Mouse (Mus musculus) lung, embryonic 14.5 days (tissue): Measurements from ENCODE around the gene Plcd1. TPM values are rescaled to one million over a fixed set of nuclear protein-coding genes. Genes with fewer than 3 reads are reported as not detected.

ENCODE experiments used
- ATAC-seq: fragments of 200-750 bp; cut with Nextera tagmentation; 2 replicates; pipeline ENCODE4 v1.8.0; 2017; ENCODE audit warnings: mild to moderate bottlenecking, moderate TSS enrichment, moderate library complexity; ENCODE audit not compliant: insufficient read depth
- DNase-seq: peaks from one replicate; pipeline ENCODE4 v3.0.0-alpha.2; 2015
- H3K27ac ChIP-seq: fragments of 300-500 bp; sonication (generic); 2 replicates; pipeline ENCODE4 v1.5.1; 2014; ENCODE audit warnings: low read depth, mild to moderate bottlenecking, moderate library complexity
- H3K27me3 ChIP-seq: fragments of 300-500 bp; sonication (generic); 2 replicates; pipeline ENCODE4 v1.6.1; 2014; ENCODE audit warnings: low read length, control low read depth; ENCODE audit not compliant: insufficient read depth
- H3K36me3 ChIP-seq: fragments of 300-500 bp; sonication (generic); 2 replicates; pipeline ENCODE4 v1.6.1; 2014; ENCODE audit warnings: control low read depth; ENCODE audit not compliant: insufficient read depth
- H3K4me1 ChIP-seq: fragments of 300-500 bp; sonication (generic); 2 replicates; pipeline ENCODE4 v1.6.1; 2014; ENCODE audit warnings: antibody characterized with exemption, control low read depth; ENCODE audit not compliant: insufficient read depth
- H3K4me2 ChIP-seq: fragments of 300-500 bp; sonication (generic); 2 replicates; pipeline ENCODE4 v1.6.1; 2014; ENCODE audit warnings: mild to moderate bottlenecking
- H3K4me3 ChIP-seq: fragments of 300-500 bp; sonication (generic); 2 replicates; pipeline ENCODE4 v1.5.1; 2014; ENCODE audit warnings: low read depth, low read length
- H3K9ac ChIP-seq: fragments of 300-500 bp; sonication (generic); 2 replicates; pipeline ENCODE4 v1.6.1; 2014
- H3K9me3 ChIP-seq: fragments of 300-500 bp; sonication (generic); 2 replicates; pipeline ENCODE4 v1.6.1; 2016; ENCODE audit warnings: low read depth, low read length, control low read depth
- CTCF ChIP-seq: IDR thresholded peaks from 2 replicates; pipeline ENCODE4 v1.5.1; 2016; ENCODE audit warnings: antibody characterized with exemption, low read depth
- WGBS: fragments of 180-500 bp; shearing (Covaris S2); extraction: QIAGEN DNeasy Blood & Tissue Kit; methylation state at CpG from one replicate; pipeline ENCODE4 v1.1.7; 2014; 5-methylcytosine and 5-hydroxymethylcytosine counted together
- polyA plus RNA-seq: library from polyadenylated mRNA; unstranded; fragments of >200 nt; fragmentation: Nextera tagmentation; extraction: Ambion mirVana; gene quantifications from 2 replicates; pipeline ENCODE4 v1.2.1, GENCODE M21; 2014

The Plcd1 gene
- polyA plus RNA-seq, 1 experiment from 2014 or later = 14.9 TPM

- H3K27me3 ChIP-seq = peaks cover 16% of the 10 kb centered on the region; the same call in 1 of the 2 replicates
- no peak for ATAC-seq
- no peak overlapping the region for H3K4me3 ChIP-seq
- H3K4me2 ChIP-seq = no peak overlapping the region
- no peaks in the 10 kb centered on the region for H3K9me3 ChIP-seq
- H3K27ac ChIP-seq = no peak overlapping the region
- DNase-seq = no peak
- 87% methylated on average over 5 of the region's 5 CpGs for WGBS
- no peak for TF ChIP-seq CTCF
- no peaks in the 10 kb centered on the region for H3K36me3 ChIP-seq
- H3K9ac ChIP-seq = no peak overlapping the region
- peaks cover 20% of the 10 kb centered on the region for H3K4me1 ChIP-seq
Measured at GRCm38 (mm10) chr9:119090462-119090861, 2.8 kb downstream of the Plcd1 start.

GRCm38 (mm10) chr9:119089437-119089836 is 3.9 kb downstream of the Plcd1 start:
- no peak for DNase-seq
- Histone ChIP-seq H3K27ac (no peak overlapping the region), H3K36me3 (no peaks in the 10 kb centered on the region), H3K9ac (no peak overlapping the region), H3K27me3 (peaks cover 16% of the 10 kb centered on the region; the same call in 1 of the 2 replicates), H3K4me3 (no peak overlapping the region), H3K9me3 (no peaks in the 10 kb centered on the region), H3K4me2 (no peak overlapping the region), H3K4me1 (peaks cover 18% of the 10 kb centered on the region)
- TF ChIP-seq CTCF = no peak
- no peak for ATAC-seq
- 67% methylated on average over 7 of the region's 7 CpGs for WGBS

DNA sequence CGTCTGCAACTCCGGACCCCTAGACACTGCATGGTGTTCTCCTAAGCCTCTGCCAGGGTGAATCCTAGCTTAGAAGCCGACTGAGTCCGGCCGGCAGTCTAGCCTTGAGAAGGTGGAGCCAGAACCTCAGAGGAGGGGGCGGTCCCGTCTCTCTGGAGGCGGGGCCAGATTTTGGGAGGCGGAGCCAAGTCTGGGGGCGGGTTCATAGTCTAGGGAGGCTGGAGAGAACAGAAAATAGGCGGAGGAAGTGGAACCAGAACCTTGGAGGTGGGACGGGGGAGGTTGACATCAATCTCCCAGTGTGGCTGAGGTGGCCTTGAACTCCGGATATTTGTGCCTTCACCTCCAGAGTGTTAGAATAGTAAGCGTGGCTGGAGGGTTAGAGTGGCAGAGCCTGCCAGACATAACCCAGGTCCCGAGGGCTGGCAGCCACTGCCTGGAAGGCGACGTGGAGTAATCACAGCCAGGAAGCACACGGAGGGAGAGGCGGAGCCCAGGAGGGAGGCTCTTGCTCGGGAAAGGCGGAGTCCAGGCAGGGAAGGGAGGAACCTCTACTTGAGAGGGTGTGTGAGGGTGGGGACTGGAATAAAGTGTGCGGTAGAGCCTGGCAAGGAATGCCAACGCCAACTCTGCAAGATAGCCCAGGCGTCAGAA is 5.0 kb downstream of the Plcd1 start:
- Histone ChIP-seq H3K9ac (peak overlapping the region; percentile 25; the same call in 1 of the 2 replicates), H3K4me3 (peak overlapping the region; percentile 43), H3K27me3 (peaks cover 16% of the 10 kb centered on the region; the same call in 1 of the 2 replicates), H3K36me3 (0 out of 2 replicates have a peak, but pooled peaks cover 3% of the 10 kb centered on the region), H3K27ac (peak overlapping the region; percentile 82), H3K4me2 (peak overlapping the region; percentile 69), H3K4me1 (peaks cover 10% of the 10 kb centered on the region; the same call in 1 of the 2 replicates), H3K9me3 (no peaks in the 10 kb centered on the region)
- ATAC-seq (peak; percentile 90), DNase-seq (peak; percentile 95)
- under 1% methylated on average over 24 of the region's 24 CpGs for WGBS
- no peak for TF ChIP-seq CTCF

DNA sequence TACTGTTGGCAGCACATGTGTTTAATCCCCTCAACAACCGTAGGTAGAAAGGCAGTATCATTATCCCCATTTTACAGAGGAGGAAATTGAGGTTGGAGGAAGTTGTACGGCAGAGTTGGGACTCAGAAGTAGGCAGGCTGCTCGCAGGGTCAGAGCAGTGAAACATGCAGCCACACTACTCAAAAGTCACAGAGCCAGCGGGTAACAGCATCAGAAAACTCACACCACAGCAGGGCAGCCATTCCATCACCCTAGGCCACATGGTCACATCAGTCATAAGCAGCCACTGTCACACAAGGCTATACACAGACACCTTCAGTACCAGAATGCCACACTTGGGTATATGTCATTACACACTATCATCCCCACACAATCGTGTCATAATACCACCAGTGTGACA is 6.0 kb downstream of the Plcd1 start:
- no peaks in the 10 kb centered on the region for H3K9me3 ChIP-seq
- TF ChIP-seq CTCF = no peak
- peaks cover 9% of the 10 kb centered on the region; the same call in 1 of the 2 replicates for H3K4me1 ChIP-seq
- no peak overlapping the region for H3K9ac ChIP-seq
- no peak overlapping the region for H3K27ac ChIP-seq
- ATAC-seq (no peak; the same call in 1 of the 2 replicates), DNase-seq (no peak)
- H3K36me3 ChIP-seq = 0 out of 2 replicates have a peak, but pooled peaks cover 3% of the 10 kb centered on the region
- H3K27me3 ChIP-seq = peaks cover 10% of the 10 kb centered on the region; the same call in 1 of the 2 replicates
- 80% methylated on average over 5 of the region's 5 CpGs for whole genome bisulfite sequencing
- H3K4me3 ChIP-seq = no peak overlapping the region; the same call in 1 of the 2 replicates
- peak overlapping the region; percentile 69 for H3K4me2 ChIP-seq

DNA sequence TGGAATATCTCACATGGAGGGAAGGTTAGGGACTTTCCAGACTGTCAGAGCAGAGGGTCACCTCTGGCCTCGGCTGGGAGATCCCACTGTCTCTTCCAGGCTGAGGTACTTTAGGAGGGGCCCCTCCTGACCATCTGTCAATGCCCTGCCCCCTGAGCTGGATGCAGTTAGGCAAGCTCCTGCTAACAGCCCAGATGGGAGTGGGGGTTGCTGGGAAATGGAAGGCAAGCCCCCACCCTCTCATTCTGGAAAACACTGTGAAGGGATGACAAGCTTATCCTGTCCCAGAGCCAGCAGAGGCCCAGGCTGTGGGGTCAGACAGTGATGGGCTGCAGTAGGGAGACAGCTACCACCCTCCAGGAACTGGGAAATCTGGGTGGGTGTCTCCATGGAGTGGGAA is 6.9 kb downstream of the Plcd1 start:
- Histone ChIP-seq H3K36me3 (0 out of 2 replicates have a peak, but pooled peaks cover 3% of the 10 kb centered on the region), H3K4me1 (peaks cover 10% of the 10 kb centered on the region; the same call in 1 of the 2 replicates), H3K4me3 (no peak overlapping the region), H3K27ac (no peak overlapping the region), H3K9me3 (no peaks in the 10 kb centered on the region), H3K4me2 (no peak overlapping the region), H3K9ac (no peak overlapping the region), H3K27me3 (0 out of 2 replicates have a peak, but pooled peaks cover 1% of the 10 kb centered on the region)
- DNase-seq = no peak
- no peak for TF ChIP-seq CTCF
- 24% methylated on average over 1 of the region's 1 CpGs for WGBS
- no peak for ATAC-seq

GRCm38 (mm10) chr9:119083966-119084365 is 9.3 kb downstream of the Plcd1 start:
- peaks cover 10% of the 10 kb centered on the region; the same call in 1 of the 2 replicates for H3K4me1 ChIP-seq

More at GRCm38 (mm10) chr9:119083966-119084365, 9.3 kb downstream of the Plcd1 start:
- Histone ChIP-seq H3K4me2 (no peak overlapping the region), H3K9me3 (no peaks in the 10 kb centered on the region), H3K4me3 (no peak overlapping the region), H3K27ac (no peak overlapping the region), H3K27me3 (no peaks in the 10 kb centered on the region), H3K36me3 (0 out of 2 replicates have a peak, but pooled peaks cover 3% of the 10 kb centered on the region), H3K9ac (no peak overlapping the region)
- TF ChIP-seq CTCF = no peak
- WGBS = 69% methylated on average over 10 of the region's 10 CpGs
- no peak for DNase-seq
- no peak for ATAC-seq
